Mouse (Mus musculus) right cerebral cortex, postnatal 10 days (tissue): Measurements from ENCODE around the gene Zfp229.
"Not testable (repeated sequence)": the region's sequence is repeated elsewhere in the genome, so short reads cannot be mapped to it uniquely, and the experiment has no call there.

ENCODE experiments used
- DNase-seq, 2 experiments: peaks; one replicate each; pipeline ENCODE4 v3.0.0; 2021; ENCODE audit warnings: low spot score in 2 of 2

The Zfp229 gene

DNA sequence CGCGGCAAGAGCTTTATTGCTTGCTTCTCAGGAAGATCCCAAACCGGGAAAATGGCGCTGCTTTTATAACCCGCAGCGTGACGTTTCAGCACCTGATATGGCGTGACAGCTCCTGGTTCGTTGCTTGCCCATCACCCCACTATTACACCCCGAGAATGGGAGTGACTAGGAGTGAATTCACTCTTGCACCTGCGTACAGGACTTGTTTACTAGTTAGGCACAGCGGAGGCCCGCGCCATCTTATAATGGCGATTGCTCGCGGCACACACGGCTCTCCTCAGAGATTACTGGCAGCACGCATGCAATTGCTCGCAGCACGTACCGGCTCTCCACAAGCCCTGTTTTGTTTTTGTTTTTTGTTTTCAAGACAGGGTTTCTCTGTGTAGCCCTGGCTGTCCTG is at the start of gene Zfp229:
Gene Zfp229 (plus strand): TSS at position 301 of the 400 bp plus-strand sequence.
- not testable (repeated sequence) for DNase-seq

DNA sequence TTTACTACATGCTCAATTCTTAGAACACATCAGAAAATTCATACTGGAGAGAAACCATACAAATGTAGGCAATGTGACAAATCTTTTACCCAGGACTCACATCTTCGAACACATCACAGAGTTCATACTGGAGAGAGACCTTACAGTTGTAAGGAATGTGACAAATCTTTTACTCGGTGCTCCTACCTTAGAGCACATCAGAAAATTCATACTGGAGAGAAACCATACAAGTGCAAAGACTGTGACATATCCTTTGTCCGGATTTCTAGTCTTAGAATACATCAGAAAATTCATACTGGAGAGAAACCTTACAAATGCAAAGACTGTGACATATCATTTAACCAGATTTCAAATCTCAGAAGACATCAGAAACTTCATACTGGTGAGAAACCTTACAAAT is 39.0 kb upstream of the Zfp229 start, which contains the start of gene Gm10226:
Gene Gm10226 (plus strand): TSS at position 301 of the 400 bp plus-strand sequence.
- no peak for DNase-seq

- DNase-seq, result no peak
Measured at GRCm38 (mm10) chr17:21693342-21693741, 37.3 kb upstream of the Zfp229 start.

DNA sequence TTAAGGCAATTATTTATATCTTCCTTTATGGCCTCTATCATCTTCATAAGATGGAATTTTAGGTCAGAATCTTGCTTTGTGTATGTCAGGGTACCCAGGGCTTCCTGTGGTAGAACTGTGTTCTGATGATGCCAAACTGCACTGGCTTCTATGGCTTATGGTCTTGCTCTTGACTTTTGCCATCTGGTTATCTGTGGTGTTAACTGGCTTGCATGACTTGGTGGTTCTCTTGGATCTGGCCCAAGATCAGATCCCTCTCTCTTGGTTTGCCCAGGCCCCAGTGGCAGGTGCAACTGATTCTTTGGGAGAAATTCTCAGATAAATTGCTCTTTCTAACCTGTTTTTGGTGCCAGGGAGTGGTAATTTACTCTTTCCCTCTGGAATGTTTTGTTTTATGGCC is 34.5 kb upstream of the Zfp229 start:
- no peak for DNase-seq

GRCm38 (mm10) chr17:21702281-21703240 is 28.0 kb upstream of the Zfp229 start:
- no peak for DNase-seq

GRCm38 (mm10) chr17:21703414-21703813 is 27.2 kb upstream of the Zfp229 start:
- DNase-seq, result no peak

- DNase-seq, result peak; percentile 87 to 92
Measured at GRCm38 (mm10) chr17:21707343-21707996, 23.1 kb upstream of the Zfp229 start, which contains the start of gene Zfp760. Gene Zfp760 (plus strand): TSS chr17:21707741.

- DNase-seq, result no peak
Measured at GRCm38 (mm10) chr17:21708401-21708800, 22.2 kb upstream of the Zfp229 start.

GRCm38 (mm10) chr17:21733049-21733448 is 2.5 kb downstream of the Zfp229 start:
- no peak for DNase-seq

- peak; percentile 75 to 77 for DNase-seq
Measured at GRCm38 (mm10) chr17:21733529-21734031, 3.0 kb downstream of the Zfp229 start.

DNA sequence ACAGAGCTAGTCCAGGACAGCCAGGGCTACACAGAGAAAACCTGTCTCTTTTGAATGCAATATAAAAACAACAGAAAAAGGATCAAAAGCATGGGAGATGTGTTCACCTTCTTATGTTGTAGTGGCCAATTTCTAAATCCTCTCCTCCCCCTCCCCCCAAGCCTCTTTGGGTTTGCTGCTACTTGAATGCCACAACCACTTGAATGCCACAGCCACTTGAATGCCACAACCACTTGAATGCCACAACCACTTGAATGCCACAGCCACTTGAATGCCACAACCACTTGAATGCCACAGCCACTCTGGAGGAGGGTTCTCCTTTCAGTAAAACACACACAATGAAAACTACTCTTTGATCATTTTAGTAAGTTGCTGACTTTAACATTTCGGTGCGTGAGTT is 22.2 kb downstream of the Zfp229 start:
- DNase-seq, result no peak

- DNase-seq, result peak in 1 of 2 experiments; percentile 33
Measured at GRCm38 (mm10) chr17:21753342-21754208, 23.0 kb downstream of the Zfp229 start.

GRCm38 (mm10) chr17:21770336-21770735 is 39.7 kb downstream of the Zfp229 start:
- no peak for DNase-seq

DNA sequence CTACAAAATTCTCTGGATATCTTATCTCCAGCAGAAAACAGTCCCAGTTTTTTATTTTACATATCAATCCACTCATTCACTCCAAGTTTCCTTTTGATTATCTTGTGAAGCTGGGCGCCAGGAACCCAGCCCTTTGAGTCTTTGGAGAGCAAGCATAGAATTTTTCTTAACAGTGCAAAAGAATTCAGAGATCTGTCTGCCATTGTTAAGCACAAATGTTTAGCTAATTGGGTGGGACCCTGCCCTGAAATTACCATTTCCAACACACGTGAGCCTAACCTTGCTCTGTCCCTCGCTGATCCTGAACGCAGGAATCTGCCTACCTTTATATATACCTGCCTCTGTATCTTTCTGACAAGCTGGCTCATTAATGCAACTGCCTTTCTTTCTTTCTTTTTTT is 61.7 kb downstream of the Zfp229 start:
- DNase-seq, result no peak

DNA sequence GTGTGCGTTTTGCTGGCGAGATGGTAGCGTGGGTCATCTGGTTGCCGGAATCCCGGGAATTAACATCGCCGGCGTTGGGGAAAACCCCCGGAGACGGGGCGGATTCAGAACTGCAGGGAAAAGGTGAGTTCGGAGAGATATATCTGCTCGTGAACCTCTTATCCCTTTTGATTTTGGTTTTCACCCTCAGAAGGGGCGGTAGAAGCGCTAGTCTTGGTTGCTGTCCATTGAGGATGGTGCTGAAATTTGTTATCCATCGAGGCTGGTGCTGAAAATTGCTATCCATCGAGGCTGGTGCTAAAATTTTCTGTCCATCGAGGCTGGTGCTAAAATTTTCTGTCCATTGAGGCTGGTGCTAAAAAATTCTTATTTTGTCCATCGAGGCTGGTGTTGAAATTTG is 70.8 kb downstream of the Zfp229 start:
- DNase-seq, result not testable (repeated sequence)
